ENCODE assay signal across 13 mouse cellular contexts in genomic region chr11:118540411-118541026, GRCm38 (mm10).
A peak's percentile ranks its signal among the peaks of the same experiment; 100 is the strongest.
DNase-seq lines count a peak whose midpoint lies in the region; ATAC-seq and TF ChIP-seq lines count a peak whose summit lies in the region.
"Had no signal": no experiment of that assay in that cellular context is flagged by ENCODE, and none has a peak within 500 bp of the region (broad histone marks: within the 10 kb centered on the region; RNA-seq: fewer than 3 reads in every experiment).

No protein-coding gene starts in this region.

- H3K36me3 ChIP-seq in myocyte (ENCODE audit: control insufficient read depth, insufficient read depth): no peaks in the 10 kb centered on the region
- no peaks in the 10 kb centered on the region for H3K36me3 ChIP-seq in midbrain, embryonic 13.5 days

- ATAC-seq in midbrain, embryonic 13.5 days: no peak
- ATAC-seq: CD4-positive, CD25-positive, alpha-beta regulatory T cell, adult 4 months; inflammation-experienced regulatory T-cells, adult 6 months had no signal

- TF ChIP-seq POLR2A in myocyte (IDR thresholded peaks at IDR 0.05; ENCODE audit: insufficient read length, low read depth): no peak

- H3K4me3 ChIP-seq in myocyte: no peak overlapping the region
- no peak overlapping the region for H3K4me3 ChIP-seq in midbrain, embryonic 13.5 days (replicated peaks)

- peaks cover 25% of the 10 kb centered on the region for H3K4me1 ChIP-seq in midbrain, embryonic 13.5 days (replicated peaks)

- H3K9me3 ChIP-seq in midbrain, embryonic 13.5 days: no peaks in the 10 kb centered on the region

- no peak overlapping the region for H3K9ac ChIP-seq in midbrain, embryonic 13.5 days (replicated peaks)

- WGBS in midbrain, embryonic 13.5 days: 77% methylated on average over 12 of the region's 12 CpGs

- DNase-seq in ovary, postnatal 14 days (ENCODE audit: low spot score): peak; percentile 16
- DNase-seq in ovary, postnatal 10 days (ENCODE audit: low spot score): no peak
- peak; percentile 22 for DNase-seq in gonadal fat pad, adult 2 months (ENCODE audit: low read depth)
- DNase-seq in kidney, postnatal 36 days: peak; percentile 48 to 63
- no peak for DNase-seq in thymus, postnatal 25 days
- no peak for DNase-seq in gastrocnemius, postnatal 14 days
- DNase-seq: adrenal gland, postnatal 14 days; cerebellum, adult 11-12 months; spleen, adult 18-20 months had no signal

- H3ac ChIP-seq in myocyte (ENCODE audit: control insufficient read depth, insufficient read length): no peak overlapping the region

- no peaks in the 10 kb centered on the region for H3K79me2 ChIP-seq in myocyte (ENCODE audit: control insufficient read depth, insufficient read depth)

- H3K27me3 ChIP-seq in myocyte (ENCODE audit: control insufficient read depth, insufficient read depth, insufficient read length): peaks cover 87% of the 10 kb centered on the region
- H3K27me3 ChIP-seq in midbrain, embryonic 13.5 days: no peaks in the 10 kb centered on the region

- no peak overlapping the region for H3K4me2 ChIP-seq in myocyte (ENCODE audit: low read depth)
- no peak overlapping the region for H3K4me2 ChIP-seq in midbrain, embryonic 13.5 days (replicated peaks)

- H3K27ac ChIP-seq in midbrain, embryonic 13.5 days: no peak overlapping the region

- intact Hi-C loops in gastrocnemius, postnatal 14 days (cut with DNase I; ENCODE audit: low total_unique reads): no loop called here

TF ChIP-seq in myocyte, 11 proteins besides CTCF, POLR2A, EP300 and RAD21:
- TF ChIP-seq REST (IDR thresholded peaks at IDR 0.05; ENCODE audit: insufficient read depth, insufficient read length) (peak; percentile 80), POLR2AphosphoS2 (IDR thresholded peaks at IDR 0.05; ENCODE audit: insufficient read length, low read depth) (no peak), USF1 (IDR thresholded peaks at IDR 0.05; ENCODE audit: low read depth) (no peak)

Comparison
In these comparisons a context has a peak if more than half of its experiments do, and no peak if none do; other contexts are left out.
1. DNase-seq: peak in ovary, postnatal 14 days (single experiment), gonadal fat pad, adult 2 months (single experiment) and kidney, postnatal 36 days (2 of 2); none in ovary, postnatal 10 days (single experiment), thymus, postnatal 25 days (single experiment) and gastrocnemius, postnatal 14 days (single experiment).